Mouse (Mus musculus) ES-E14 (cell line): ENCODE measurements around the gene Gm14597.

Source experiments
- CHD2 ChIP-seq: IDR thresholded peaks from 2 replicates; pipeline ENCODE4 v1.6.1; 2014; ENCODE audit warnings: mild to moderate bottlenecking, low read depth, low read length, inconsistent platforms
- HCFC1 ChIP-seq: IDR thresholded peaks from 2 replicates; pipeline ENCODE4 v1.6.1; 2012; ENCODE audit warnings: low read length, inconsistent platforms, borderline replicate concordance; ENCODE audit not compliant: insufficient read depth
- ZC3H11A ChIP-seq: IDR thresholded peaks from 2 replicates; pipeline ENCODE4 v1.6.1; 2012; ENCODE audit warnings: low read depth, mild to moderate bottlenecking, inconsistent platforms, low read length, borderline replicate concordance

DNA sequence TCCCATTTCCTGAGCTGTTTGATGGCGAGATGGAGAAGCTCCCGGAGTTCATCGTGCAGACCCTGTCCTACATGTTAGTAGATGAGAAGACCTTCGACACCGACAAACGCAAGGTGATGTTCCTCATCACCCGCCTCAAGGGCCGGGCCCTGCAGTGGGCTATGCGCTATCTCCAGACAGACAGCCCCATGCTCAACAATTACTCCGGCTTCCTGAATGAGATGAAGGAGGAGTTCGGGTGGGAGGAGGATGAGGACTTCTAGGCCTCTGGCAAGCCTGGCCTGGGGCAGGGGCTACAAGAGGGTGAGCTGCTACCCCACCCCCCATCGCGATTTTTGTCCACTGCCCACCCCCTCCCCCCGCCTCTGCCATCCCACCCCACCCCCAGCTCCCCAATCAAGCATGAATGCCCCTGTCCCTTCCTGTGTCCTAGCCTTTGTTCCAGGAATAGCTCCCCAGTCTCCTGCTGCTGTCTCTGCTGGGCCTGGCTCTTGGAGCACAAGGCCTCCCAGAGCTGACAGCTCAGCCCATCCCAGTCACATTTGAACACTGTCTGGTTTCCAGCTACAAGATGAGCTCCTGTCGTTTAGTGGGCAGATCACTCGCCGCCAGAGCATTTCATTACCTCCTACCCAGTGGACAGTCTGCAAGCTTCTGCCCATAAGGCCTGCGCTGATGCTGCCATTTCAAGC, 511 bp downstream of the Gm14597 start:
- no peak for TF ChIP-seq CHD2
- TF ChIP-seq ZC3H11A, result no peak
- TF ChIP-seq HCFC1, result no peak
